Mouse (Mus musculus) myocyte (in vitro differentiated cells): ENCODE data around the gene Mettl22. TPM values are rescaled to one million over a fixed set of nuclear protein-coding genes. Genes with fewer than 3 reads are reported as not detected.

Experiments used
- H3K27me3 ChIP-seq: one replicate; pipeline ENCODE4 v1.6.1; 2011; ENCODE audit not compliant: control insufficient read depth, insufficient read depth, insufficient read length
- H3K36me3 ChIP-seq: one replicate; pipeline ENCODE4 v1.6.1; 2011; ENCODE audit not compliant: control insufficient read depth, insufficient read depth
- H3K4me2 ChIP-seq: one replicate; pipeline ENCODE4 v1.6.1; 2011; ENCODE audit warnings: low read depth, control low read depth
- H3K4me3 ChIP-seq: one replicate; pipeline ENCODE4 v1.5.1; 2011; ENCODE audit warnings: mild to moderate bottlenecking, control low read depth, moderate library complexity
- H3K79me2 ChIP-seq: one replicate; pipeline ENCODE4 v1.6.1; 2011; ENCODE audit not compliant: control insufficient read depth, insufficient read depth
- H3ac ChIP-seq: one replicate; pipeline ENCODE4 v1.6.1; 2011; ENCODE audit not compliant: control insufficient read depth, insufficient read length
- CEBPB ChIP-seq: IDR thresholded peaks from 2 replicates; pipeline ENCODE4 v1.6.1; 2011; ENCODE audit warnings: mild to moderate bottlenecking, moderate library complexity; ENCODE audit not compliant: poor library complexity, insufficient read depth, severe bottlenecking
- E2F4 ChIP-seq: IDR thresholded peaks from one replicate; pipeline ENCODE4 v1.6.1; 2011; ENCODE audit warnings: mild to moderate bottlenecking, control low read depth, moderate library complexity; ENCODE audit not compliant: insufficient read depth
- MAX ChIP-seq: IDR thresholded peaks from one replicate; pipeline ENCODE4 v1.6.1; 2011; ENCODE audit warnings: low read depth, mild to moderate bottlenecking, control low read depth
- MYOD1 ChIP-seq, 3 experiments: IDR thresholded peaks; one replicate each; pipeline ENCODE4 v1.6.1; 2011; ENCODE audit warnings: control low read depth in 2 of 3, low read depth in 2 of 3, mild to moderate bottlenecking in 2 of 3, moderate library complexity in 1 of 3; ENCODE audit not compliant: insufficient read length in 2 of 3, control insufficient read depth in 1 of 3
- MYOG ChIP-seq, 3 experiments: IDR thresholded peaks; one replicate each; pipeline ENCODE4 v1.6.1; 2011; ENCODE audit warnings: control low read depth in 2 of 3, low read depth in 2 of 3, mild to moderate bottlenecking in 2 of 3; ENCODE audit not compliant: insufficient read length in 2 of 3, control insufficient read depth in 1 of 3, insufficient read depth in 1 of 3
- POLR2A ChIP-seq: IDR thresholded peaks from one replicate; pipeline ENCODE4 v1.6.1; 2011; ENCODE audit warnings: low read depth, mild to moderate bottlenecking, control low read depth, moderate library complexity; ENCODE audit not compliant: insufficient read length
- POLR2AphosphoS2 ChIP-seq: IDR thresholded peaks from one replicate; pipeline ENCODE4 v1.6.1; 2011; ENCODE audit warnings: low read depth, control low read depth; ENCODE audit not compliant: insufficient read length
- REST ChIP-seq: IDR thresholded peaks from one replicate; pipeline ENCODE4 v1.6.1; 2011; ENCODE audit warnings: mild to moderate bottlenecking, control low read depth, moderate library complexity; ENCODE audit not compliant: insufficient read depth, insufficient read length
- SRF ChIP-seq: IDR thresholded peaks from one replicate; pipeline ENCODE4 v1.6.1; 2011; ENCODE audit warnings: low read depth; ENCODE audit not compliant: control insufficient read depth, insufficient read length
- TCF12 ChIP-seq: IDR thresholded peaks from one replicate; pipeline ENCODE4 v1.6.1; 2011; ENCODE audit warnings: mild to moderate bottlenecking, control low read depth; ENCODE audit not compliant: poor library complexity, insufficient read depth, severe bottlenecking
- TCF3 ChIP-seq: IDR thresholded peaks from one replicate; pipeline ENCODE4 v1.6.1; 2011; ENCODE audit warnings: low read depth, control low read depth; ENCODE audit not compliant: insufficient read length
- USF1 ChIP-seq: IDR thresholded peaks from one replicate; pipeline ENCODE4 v1.6.1; 2011; ENCODE audit warnings: low read depth, mild to moderate bottlenecking, control low read depth, moderate library complexity
- polyA plus RNA-seq: library from polyadenylated mRNA; unstranded; fragments of >200 nt; fragmentation: generic; extraction: Trizol; gene quantifications from one replicate; pipeline ENCODE4 v1.2.1, GENCODE M21; 2012; ENCODE audit warnings: missing spikeins

Gene Mettl22
- polyA plus RNA-seq, 1 experiment, result 34.3 TPM

- H3K27me3 ChIP-seq, result peaks cover 84% of the 10 kb centered on the region
- H3K4me3 ChIP-seq, result no peak overlapping the region
- TF ChIP-seq MYOD1 (IDR thresholded peaks at IDR 0.05; ENCODE audit: control insufficient read depth in 1 of 3, insufficient read length in 2 of 3, low read depth in 2 of 3), result no peak
- TF ChIP-seq MYOG (IDR thresholded peaks at IDR 0.05; ENCODE audit: control insufficient read depth in 1 of 3, insufficient read depth in 1 of 3, insufficient read length in 2 of 3, low read depth in 2 of 3), result no peak
- TF ChIP-seq POLR2A, result no peak
- TF ChIP-seq E2F4, result no peak
- no peak for TF ChIP-seq CEBPB
- TF ChIP-seq TCF3, result no peak
- TF ChIP-seq REST, result no peak
- no peak for TF ChIP-seq MAX
- TF ChIP-seq POLR2AphosphoS2, result no peak
- no peak for TF ChIP-seq TCF12
- no peak for TF ChIP-seq SRF
- no peak for TF ChIP-seq USF1
Observed at GRCm38 (mm10) chr16:8523480-8524144, 53.0 kb downstream of the Mettl22 start.

GRCm38 (mm10) chr16:8524163-8524847 is 53.7 kb downstream of the Mettl22 start:
- H3ac ChIP-seq, result no peak overlapping the region
- H3K4me2 ChIP-seq, result no peak overlapping the region
- H3K4me3 ChIP-seq, result no peak overlapping the region
- TF ChIP-seq MYOD1 (IDR thresholded peaks at IDR 0.05; ENCODE audit: control insufficient read depth in 1 of 3, insufficient read length in 2 of 3, low read depth in 2 of 3), result no peak
- no peak for TF ChIP-seq MAX
- no peak for TF ChIP-seq E2F4
- TF ChIP-seq CEBPB, result no peak
- no peak for TF ChIP-seq POLR2AphosphoS2
- no peak for TF ChIP-seq TCF3
- TF ChIP-seq TCF12, result no peak
- TF ChIP-seq MYOG (IDR thresholded peaks at IDR 0.05; ENCODE audit: control insufficient read depth in 1 of 3, insufficient read depth in 1 of 3, insufficient read length in 2 of 3, low read depth in 2 of 3), result no peak
- no peak for TF ChIP-seq USF1
- no peak for TF ChIP-seq SRF
- peaks cover 82% of the 10 kb centered on the region for H3K27me3 ChIP-seq
- H3K79me2 ChIP-seq, result no peaks in the 10 kb centered on the region
- no peaks in the 10 kb centered on the region for H3K36me3 ChIP-seq

More at GRCm38 (mm10) chr16:8523480-8524144, 53.0 kb downstream of the Mettl22 start:
- no peaks in the 10 kb centered on the region for H3K36me3 ChIP-seq
- no peak overlapping the region for H3K4me2 ChIP-seq
- no peak overlapping the region for H3ac ChIP-seq
- H3K79me2 ChIP-seq, result no peaks in the 10 kb centered on the region

GRCm38 (mm10) chr16:8525293-8525692 is 54.7 kb downstream of the Mettl22 start:
- Histone ChIP-seq H3K4me3 (no peak overlapping the region), H3K27me3 (peaks cover 74% of the 10 kb centered on the region), H3K36me3 (no peaks in the 10 kb centered on the region), H3K4me2 (no peak overlapping the region), H3K79me2 (no peaks in the 10 kb centered on the region), H3ac (no peak overlapping the region)
- no peak for TF ChIP-seq MAX
- no peak for TF ChIP-seq CEBPB
- no peak for TF ChIP-seq REST
- TF ChIP-seq TCF3, result no peak
- no peak for TF ChIP-seq MYOD1 (IDR thresholded peaks at IDR 0.05; ENCODE audit: control insufficient read depth in 1 of 3, insufficient read length in 2 of 3, low read depth in 2 of 3)
- no peak for TF ChIP-seq POLR2A
- TF ChIP-seq E2F4, result no peak
- no peak for TF ChIP-seq POLR2AphosphoS2
- TF ChIP-seq TCF12, result no peak
- no peak for TF ChIP-seq MYOG (IDR thresholded peaks at IDR 0.05; ENCODE audit: control insufficient read depth in 1 of 3, insufficient read depth in 1 of 3, insufficient read length in 2 of 3, low read depth in 2 of 3)
- TF ChIP-seq USF1, result no peak
- TF ChIP-seq SRF, result no peak

- TF ChIP-seq SRF (no peak), TCF3 (no peak), MYOD1 (IDR thresholded peaks at IDR 0.05; ENCODE audit: control insufficient read depth in 1 of 3, insufficient read length in 2 of 3, low read depth in 2 of 3) (no peak), TCF12 (no peak), POLR2A (no peak), E2F4 (no peak), POLR2AphosphoS2 (no peak), REST (no peak), USF1 (no peak), MAX (no peak), CEBPB (no peak), MYOG (IDR thresholded peaks at IDR 0.05; ENCODE audit: control insufficient read depth in 1 of 3, insufficient read depth in 1 of 3, insufficient read length in 2 of 3, low read depth in 2 of 3) (no peak)
- H3K4me3 ChIP-seq, result no peak overlapping the region
- H3K79me2 ChIP-seq, result no peaks in the 10 kb centered on the region
- no peaks in the 10 kb centered on the region for H3K36me3 ChIP-seq
- no peak overlapping the region for H3ac ChIP-seq
- H3K4me2 ChIP-seq, result no peak overlapping the region
- peaks cover 69% of the 10 kb centered on the region for H3K27me3 ChIP-seq
Observed at GRCm38 (mm10) chr16:8525877-8526276, 55.3 kb downstream of the Mettl22 start.
